Mouse (Mus musculus) adrenal gland, postnatal 10 days (tissue): ENCODE measurements at regions not wholly inside any gene's neighbourhood (a gene's known extent, or its start where the extent isn't known, plus 50 kb on each side); places are given as distances from the start of the nearest gene placed in this dataset.
"Not testable (repeated sequence)": the region's sequence is repeated elsewhere in the genome, so short reads cannot be mapped to it uniquely, and the experiment has no call there.

Experiments used
- DNase-seq: peaks from one replicate; pipeline ENCODE4 v3.0.0; 2021; ENCODE audit warnings: mixed read lengths

GRCm38 (mm10) chr3:20892916-20893430 is 526.0 kb upstream of the Agtr1b start:
- DNase-seq, result no peak

DNA sequence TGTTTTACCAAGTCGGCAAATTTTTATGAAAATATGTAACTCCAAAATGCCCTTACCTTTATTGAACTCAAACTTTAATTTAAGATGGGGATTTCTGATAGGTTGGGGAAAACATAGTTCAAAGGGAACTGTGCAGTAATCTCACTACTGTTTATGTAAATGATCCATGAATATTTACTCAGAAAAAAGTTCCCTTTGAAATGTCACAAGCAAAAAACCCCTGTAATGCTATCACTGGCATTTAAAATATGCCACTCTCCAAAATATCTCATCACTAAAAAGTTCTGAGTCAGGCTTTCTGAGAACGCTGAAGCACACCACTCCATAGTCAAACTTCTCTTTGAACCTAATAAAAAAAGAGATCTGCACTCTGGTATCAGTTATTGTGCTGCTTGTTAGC is 497.3 kb upstream of the Agtr1b start:
- no peak for DNase-seq

DNA sequence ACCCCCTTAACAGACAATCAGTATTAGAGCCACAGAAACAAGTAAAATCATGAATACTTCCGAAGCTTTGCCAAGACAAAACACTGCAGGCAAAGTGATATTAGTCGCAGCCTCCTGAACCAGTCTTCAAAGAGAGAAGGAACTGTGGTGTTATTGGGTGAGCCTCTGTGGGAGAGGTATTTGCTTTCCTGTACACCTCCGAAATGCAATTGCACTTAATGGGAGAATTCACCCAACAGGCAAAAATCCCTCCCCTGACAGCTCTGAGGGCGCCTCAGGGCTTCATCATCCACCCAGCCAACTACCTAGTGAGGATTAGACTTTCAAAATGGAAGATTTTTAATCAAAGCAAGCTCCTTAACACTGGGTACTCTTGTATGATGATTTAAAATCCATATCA is 464.1 kb upstream of the Agtr1b start:
- no peak for DNase-seq

- no peak for DNase-seq
Observed at GRCm38 (mm10) chr3:20829391-20829790, 462.4 kb upstream of the Agtr1b start.

DNA sequence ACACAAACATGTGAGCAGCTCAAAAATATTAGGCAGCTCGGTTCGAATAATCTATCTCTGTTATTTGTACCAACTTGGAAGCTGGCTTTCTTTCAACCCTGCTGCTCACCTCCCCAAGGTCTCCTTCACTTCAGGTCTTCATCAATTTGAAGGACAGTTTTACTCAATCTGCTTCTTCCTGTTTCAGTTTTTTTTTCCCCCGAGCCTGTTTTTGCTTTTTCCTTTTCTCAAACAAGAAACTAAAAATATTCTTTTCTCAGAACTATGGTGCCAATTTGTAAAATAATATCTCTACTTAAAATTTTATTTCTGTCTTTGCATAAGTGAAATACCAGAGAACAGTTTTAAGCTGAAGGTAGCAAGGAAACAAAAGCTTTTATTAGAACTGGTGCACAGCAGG is 461.8 kb upstream of the Agtr1b start:
- DNase-seq, result no peak

DNA sequence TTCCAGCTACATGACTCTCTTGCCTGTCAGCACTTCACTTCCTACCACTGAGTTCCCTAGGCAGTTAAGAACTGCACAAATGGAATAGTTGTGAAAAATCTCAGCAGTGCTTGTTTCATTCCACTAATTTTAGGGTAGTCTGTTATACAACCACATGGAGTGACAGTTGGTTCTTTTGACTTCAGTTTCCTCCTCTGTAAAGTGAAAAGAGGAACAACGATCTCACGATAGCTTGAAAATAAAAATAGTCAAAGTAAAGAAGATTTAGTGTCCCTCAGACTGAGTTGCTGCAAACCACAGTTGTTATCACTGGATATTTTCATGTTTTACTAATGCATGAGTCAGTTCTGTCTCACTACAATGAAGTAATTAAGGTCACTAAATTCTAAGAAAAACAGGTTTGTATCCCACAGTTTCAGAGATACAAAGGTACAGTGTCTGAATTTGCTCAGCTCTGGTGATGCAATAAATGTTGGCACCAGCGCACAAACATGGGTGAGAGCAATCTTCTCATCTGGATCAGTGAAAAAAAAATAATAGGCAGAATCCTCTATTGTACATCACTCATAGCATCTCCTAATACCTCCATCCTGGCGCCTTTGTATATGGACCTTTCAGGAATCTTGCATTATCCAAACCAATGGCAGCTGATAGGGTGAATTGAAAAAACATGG is 458.8 kb upstream of the Agtr1b start:
- no peak for DNase-seq

DNA sequence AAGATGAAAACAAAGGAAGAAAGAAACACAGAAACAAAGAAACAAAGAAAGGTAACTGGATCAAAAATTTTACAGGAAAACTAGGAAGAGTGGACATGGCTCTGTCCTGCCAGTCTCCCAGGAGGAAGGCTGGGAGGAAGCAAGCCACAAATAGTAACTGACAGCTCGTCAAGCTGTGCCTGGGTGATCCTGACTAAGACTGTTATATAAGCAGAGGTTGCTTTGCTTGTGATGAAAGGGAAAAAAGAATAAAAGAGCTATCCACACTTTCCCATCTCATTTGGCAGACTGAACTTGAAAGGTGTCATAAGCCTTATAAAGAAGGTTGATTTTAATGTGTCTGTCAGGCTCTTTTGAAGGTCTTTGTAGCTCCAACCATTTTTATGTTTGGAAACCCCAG is 455.2 kb upstream of the Agtr1b start:
- DNase-seq, result no peak

DNA sequence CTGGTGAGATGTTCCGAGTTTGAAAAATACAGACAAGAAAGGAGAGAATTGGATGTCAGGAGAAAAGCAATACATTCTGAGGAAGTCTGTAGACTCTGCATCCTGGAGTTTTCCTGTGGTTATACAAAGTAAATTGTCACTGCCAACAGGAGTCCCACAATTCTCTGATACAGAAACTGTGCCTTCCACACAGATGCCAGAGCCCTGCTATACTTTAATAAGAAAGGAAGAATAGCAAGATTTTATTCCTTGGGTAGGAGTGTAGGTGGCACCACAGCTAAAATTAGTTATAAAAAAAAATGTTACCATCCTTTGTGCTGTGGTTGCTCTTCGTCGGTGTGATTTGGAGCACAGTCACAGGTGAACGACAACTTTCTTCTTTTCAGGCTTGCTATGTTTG is 454.7 kb upstream of the Agtr1b start:
- no peak for DNase-seq

- DNase-seq, result no peak
Observed at GRCm38 (mm10) chr3:20820047-20820446, 453.1 kb upstream of the Agtr1b start.

DNA sequence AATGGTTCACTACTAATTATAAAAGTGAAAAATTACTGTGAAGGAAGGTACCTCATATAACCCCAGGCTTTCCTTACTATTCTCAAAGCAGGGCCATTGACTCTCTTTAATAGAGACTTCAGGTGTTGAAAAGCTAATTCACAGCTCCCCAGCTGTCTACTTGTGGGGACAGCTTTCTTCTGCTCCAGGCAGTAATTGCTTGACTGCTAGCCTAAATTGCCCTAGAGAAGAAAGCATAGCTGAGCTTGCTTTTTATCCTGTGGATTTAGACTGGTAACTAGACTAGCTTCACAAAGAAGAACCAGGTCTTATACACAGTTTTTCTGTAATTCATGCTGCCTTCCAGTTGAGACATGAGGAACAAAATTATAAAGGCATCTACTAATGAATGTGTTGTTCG is 452.6 kb upstream of the Agtr1b start:
- DNase-seq, result no peak

DNA sequence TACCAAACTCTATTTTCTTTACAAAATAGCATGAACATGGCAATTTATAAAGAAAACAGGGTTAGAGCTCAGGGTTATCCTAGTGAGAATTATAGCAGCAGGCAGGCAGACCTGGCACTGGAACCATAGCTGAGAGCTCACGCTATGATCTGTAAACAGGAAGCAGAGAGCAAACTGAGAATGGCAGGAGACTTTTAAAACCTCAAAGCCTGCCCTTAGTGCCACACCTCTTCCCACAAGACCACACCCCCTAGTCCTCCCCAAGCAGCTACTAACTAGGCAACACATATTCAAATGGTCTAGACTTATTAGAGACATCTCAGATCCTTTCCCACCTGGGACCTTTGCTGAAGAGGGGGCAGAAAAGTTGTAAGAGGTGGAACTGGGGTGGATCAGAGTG is 449.6 kb upstream of the Agtr1b start:
- DNase-seq, result no peak

DNA sequence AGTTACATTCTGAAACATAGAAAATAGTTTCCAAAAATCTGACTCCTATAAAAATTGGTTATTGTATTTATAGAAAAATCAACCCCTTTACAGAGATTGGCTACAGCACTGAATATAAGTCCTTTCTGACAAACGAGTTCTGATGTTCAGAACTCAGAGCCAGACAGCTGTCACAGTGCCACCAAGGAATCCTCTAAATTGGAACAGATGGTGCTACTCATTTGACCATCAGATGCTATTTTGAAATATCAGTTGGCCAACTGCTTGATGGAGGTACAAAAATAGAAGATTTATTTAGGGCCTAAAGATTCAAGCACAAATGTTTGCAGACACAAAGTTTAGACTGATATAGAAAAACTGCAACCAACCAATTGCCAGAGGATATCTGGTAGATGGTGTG is 427.3 kb upstream of the Agtr1b start:
- DNase-seq, result no peak

DNA sequence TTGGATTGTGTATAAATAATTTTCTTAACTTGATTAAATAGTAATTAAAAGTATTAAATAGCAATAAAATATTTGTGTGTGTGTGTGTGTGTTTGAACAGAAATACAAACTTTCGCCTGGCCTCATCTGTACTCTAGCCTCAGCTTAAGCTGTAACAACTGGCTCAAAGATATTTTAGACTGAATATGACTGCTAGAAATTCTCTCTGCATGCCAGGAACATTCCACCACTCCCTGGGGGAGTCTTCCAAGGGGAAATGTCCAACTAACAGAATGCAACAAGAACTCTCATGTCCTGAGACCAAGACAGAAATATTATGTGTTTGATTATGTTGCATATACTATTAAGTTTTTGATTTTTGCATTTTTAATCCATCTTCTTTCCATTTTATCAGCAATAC is 425.5 kb upstream of the Agtr1b start:
- DNase-seq, result peak; percentile 23

GRCm38 (mm10) chr3:20777883-20778282 is 410.9 kb upstream of the Agtr1b start:
- no peak for DNase-seq

GRCm38 (mm10) chr3:20776964-20777304 is 410.0 kb upstream of the Agtr1b start:
- DNase-seq, result no peak

GRCm38 (mm10) chr3:20776128-20776963 is 409.4 kb upstream of the Agtr1b start:
- DNase-seq, result no peak

DNA sequence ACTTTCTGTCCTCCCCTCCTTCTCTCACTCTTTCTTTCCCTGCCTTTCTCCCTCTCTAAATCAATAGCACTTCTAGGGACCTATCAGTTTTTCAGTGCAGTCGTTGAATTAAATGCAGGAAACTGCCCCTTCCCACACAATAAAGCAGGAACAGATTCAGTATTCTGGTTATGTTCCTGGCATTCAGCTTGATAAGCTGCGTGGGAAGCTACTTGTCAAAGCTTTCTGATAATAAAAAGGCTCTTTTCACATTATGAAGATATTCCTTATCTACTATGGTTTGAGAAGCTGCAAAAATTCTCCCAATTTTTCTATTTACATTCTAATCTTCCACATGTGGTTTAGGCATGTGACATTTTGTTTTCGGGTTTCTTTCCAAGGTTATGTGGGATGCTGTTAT is 367.3 kb upstream of the Agtr1b start:
- DNase-seq, result no peak

- DNase-seq, result no peak
Observed at GRCm38 (mm10) chr3:20732005-20732404, 365.0 kb upstream of the Agtr1b start.

DNA sequence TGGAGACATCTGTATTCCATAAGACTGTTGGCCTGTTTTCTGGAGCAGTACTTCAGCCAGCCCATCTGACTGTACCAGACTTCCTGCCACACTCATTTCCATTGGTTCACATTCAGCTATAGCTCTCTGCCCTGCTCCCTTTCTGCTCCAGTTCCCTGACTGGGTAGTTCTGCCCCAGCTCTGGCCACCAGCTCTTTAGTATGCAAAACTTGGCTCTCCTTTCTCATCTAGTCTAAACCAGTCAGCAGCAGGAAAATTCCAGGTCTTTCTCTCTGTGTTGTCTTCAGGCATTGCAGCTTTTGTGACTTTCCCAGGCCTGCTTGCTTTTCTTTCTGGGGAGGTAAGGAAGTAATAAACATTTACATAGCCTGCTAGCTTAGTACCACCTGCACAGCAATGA is 363.5 kb upstream of the Agtr1b start:
- DNase-seq, result no peak

DNA sequence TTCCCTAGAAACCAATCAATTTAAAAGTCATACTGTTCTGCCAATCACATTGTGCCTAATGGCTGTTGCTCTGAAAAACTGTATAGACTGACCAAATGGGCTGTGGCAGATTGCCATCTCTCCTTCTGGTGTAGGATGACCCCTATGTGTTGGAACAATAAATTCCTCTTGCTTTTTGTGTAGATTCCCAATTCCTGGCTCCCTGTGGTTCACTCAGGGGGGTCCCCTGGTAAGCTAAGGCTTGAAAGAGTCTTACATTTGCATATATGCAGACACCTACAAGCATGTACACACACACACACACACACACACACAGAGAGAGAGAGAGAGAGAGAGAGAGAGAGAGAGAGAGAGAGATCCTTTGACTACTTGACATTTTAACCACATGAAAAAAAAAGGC is 362.8 kb upstream of the Agtr1b start:
- DNase-seq, result not testable (repeated sequence)

GRCm38 (mm10) chr3:20714671-20715070 is 347.7 kb upstream of the Agtr1b start:
- no peak for DNase-seq

DNA sequence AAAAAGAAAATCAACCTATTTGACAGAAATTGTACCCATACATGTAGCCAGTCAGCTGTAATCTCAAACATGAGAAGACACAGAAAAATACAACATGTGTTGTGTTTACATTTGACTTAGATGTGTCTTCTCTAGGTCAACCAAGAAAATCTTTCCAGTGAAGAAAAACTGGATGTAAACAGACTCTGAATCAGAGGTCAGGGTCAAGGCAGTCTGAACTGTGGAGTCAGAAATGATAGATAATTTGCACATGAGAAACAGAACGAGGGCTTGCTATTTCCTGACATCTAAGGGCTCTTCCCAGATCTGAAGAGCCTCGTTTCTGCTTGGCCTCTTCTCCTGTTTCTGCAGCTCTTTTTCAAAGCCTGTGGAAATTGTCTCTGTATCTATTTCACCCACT is 342.7 kb upstream of the Agtr1b start:
- DNase-seq, result no peak

GRCm38 (mm10) chr3:20695322-20695859 is 328.4 kb upstream of the Agtr1b start:
- DNase-seq, result no peak
